Mouse (Mus musculus) heart, adult 11 months (tissue): Measurements from ENCODE around the gene Zfp948.
"Not testable (repeated sequence)": the region's sequence is repeated elsewhere in the genome, so short reads cannot be mapped to it uniquely, and the experiment has no call there.

Experiments
- DNase-seq: peaks from one replicate; pipeline ENCODE4 v3.0.0; 2022

Gene Zfp948

GRCm38 (mm10) chr17:21566728-21567349 lies at the start of gene Zfp948:
Gene Zfp948, plus strand, starts transcription at chr17:21567008.
- peak; percentile 99 for DNase-seq

- no peak for DNase-seq
Observed at GRCm38 (mm10) chr17:21517130-21517671, 49.6 kb upstream of the Zfp948 start.

DNA sequence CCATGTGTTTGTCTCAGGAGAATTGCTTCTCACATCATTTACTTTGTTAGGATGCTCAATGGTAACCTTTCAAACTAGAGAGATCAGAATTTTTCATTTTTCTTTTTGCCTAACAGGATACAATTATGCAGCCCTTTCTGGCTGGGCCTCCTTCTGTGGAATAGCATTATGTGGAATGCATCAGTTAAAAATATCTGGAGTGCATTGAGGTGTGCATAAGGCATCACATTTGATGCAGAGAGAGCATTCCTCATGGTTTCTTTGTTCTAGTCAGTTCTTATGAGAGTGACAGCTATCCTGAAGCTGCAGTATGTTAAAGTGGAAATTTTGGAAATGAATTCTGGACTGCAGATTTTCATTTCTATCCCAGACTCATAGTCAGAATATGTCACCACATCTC lies 40.5 kb upstream of the Zfp948 start:
- no peak for DNase-seq

- peak; percentile 90 for DNase-seq
Observed at GRCm38 (mm10) chr17:21530645-21531330, 36.0 kb upstream of the Zfp948 start.

GRCm38 (mm10) chr17:21531621-21532020 lies 35.2 kb upstream of the Zfp948 start:
- DNase-seq = peak; percentile 96

DNA sequence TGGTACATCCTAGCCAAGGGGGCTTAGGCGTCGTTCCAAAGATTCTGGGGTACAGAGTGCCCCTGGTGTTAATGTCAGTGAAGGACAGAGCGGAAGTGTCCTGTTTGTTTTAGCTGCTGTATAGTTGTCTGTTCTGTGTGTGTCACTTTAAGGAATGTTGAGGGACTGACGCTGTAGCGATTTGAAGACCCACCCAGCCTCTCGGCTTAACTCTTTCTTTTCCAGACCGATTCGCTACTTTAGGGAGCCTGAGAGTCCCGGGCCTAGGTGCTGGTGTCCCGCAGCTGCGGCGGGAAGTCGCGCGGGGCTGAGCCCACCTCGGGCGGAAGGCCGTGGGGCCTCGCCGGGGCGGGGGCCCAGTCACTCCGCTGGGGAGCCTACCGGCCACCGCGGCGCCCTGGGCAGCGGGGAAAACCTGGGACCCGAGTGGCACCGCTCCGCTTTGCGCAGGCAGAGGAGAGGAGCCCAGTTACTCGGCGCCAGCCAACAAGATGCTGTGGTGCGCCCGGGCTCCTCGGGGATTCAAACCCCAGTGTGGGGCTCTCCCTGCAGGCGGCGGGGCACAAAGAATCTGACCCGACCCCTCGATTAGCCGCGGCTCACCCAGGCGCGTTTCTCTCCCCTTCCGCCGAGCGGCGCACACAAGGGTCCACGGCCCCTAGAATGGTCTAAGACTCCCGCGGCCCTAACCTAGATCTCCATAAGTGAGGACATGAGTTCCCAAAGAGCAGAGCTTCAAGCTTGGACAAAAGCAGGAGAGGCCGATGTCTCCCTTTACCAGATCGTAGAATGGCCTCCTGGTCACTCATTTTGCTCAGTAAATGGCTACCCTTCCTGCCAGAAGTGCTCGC lies 34.5 kb upstream of the Zfp948 start:
- DNase-seq = peak; percentile 98

- DNase-seq = peak; percentile 86
Observed at GRCm38 (mm10) chr17:21533961-21534360, 32.8 kb upstream of the Zfp948 start.

- peak; percentile 94 for DNase-seq
Observed at GRCm38 (mm10) chr17:21534460-21535095, 32.2 kb upstream of the Zfp948 start.

GRCm38 (mm10) chr17:21535096-21536001 lies 31.5 kb upstream of the Zfp948 start, which contains the start of gene Zfp52:
Gene Zfp52, plus strand, starts transcription at chr17:21535539.
- DNase-seq = peak; percentile 97

DNA sequence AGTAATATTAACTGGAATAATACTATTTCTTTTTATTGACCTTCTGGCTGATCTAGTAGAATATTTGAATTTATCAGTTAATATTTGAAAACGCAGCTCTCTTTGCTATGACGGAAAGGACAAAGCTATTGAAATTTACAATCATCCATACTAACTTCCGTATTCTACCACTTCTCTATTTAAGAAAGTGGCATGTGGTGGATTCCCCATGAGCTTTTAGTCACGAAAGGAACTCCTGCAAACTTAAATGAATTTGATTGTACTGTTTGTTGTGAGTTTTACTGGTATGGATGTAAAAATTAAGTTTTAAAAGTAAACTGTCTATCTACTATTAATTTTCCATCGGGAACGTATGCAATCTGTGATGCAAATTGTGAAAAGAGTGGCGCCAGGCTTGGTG lies 30.7 kb upstream of the Zfp948 start:
- no peak for DNase-seq

DNA sequence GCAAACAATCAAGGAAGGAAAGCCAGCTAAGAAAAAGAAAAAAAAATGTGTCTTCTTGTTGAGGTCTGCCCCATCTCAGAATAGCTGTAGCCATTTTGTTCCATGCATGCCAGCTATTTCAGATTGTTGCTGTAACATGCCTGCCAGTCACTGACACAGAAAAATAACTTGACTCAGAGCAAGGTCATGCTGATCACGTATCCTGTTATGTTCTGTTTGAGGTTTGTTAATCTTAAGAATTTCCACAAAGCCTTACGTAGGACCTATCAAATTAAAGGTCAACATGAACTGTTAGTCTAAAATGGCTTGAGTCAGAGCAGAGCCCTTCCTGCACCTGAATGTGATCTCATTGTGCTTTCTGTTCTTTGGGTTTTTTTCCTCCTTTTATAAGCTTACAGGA lies 30.1 kb upstream of the Zfp948 start:
- DNase-seq = peak; percentile 88

DNA sequence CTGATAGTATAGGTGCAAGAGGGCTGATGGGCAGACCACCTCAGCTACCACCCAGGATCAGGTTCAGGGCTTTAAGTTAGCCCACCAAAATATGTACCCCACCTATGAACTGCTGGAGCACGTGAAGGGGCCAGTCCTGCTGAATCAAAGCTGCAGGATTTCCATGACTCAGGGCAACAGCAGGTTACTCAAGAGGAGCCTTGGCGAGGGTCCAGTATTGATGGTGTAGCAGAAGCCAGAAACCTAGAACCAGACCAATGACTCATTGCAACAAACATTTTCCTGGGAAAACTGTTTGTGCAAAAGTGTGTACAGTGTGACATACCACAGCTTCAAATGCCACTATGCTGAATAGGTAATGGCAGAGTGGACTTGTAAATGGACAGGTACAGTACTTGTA lies 9.0 kb upstream of the Zfp948 start:
- DNase-seq = no peak

DNA sequence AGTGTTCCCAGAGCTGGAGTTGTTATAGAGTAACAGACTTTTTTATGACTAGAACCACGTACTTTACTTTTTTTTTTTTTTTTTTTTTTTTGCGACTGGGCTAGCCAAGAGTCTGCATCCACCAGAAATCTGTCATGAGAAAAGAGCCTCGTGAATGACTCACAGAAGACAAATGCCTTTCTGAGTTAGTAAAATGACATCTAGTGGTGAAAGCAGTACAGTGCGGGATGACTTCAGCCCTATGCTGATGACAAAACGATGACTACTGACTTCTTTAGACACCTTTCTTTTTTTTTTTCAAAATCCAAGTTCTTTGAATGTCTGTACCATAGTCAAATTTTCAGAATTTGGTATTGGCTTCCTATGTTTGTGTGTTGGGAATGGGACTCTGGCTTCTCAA lies 588 bp upstream of the Zfp948 start:
- peak; percentile 94 for DNase-seq

GRCm38 (mm10) chr17:21567696-21568095 lies 888 bp downstream of the Zfp948 start:
- peak; percentile 90 for DNase-seq

GRCm38 (mm10) chr17:21579080-21579479 lies 12.3 kb downstream of the Zfp948 start:
- DNase-seq = no peak

- no peak for DNase-seq
Observed at GRCm38 (mm10) chr17:21579493-21580175, 12.8 kb downstream of the Zfp948 start.

DNA sequence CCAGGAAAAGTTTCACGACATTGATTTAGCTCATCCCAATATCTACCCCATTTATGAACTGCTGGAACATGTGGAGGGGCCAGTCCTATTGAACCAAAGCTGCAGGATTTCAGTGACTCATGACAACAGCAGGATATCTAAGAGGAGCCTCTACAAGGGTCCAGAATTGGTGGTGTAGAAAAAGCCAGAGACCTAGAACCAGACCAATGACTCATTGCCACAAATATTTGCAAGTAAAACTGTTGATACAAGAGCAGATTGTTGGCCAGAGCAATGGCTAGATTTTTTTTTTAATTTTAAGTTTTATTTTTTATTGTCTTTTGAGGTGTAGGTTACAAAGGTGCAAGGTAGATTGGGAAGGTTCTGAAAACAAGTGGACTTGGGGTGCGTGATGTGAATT lies 18.7 kb downstream of the Zfp948 start:
- no peak for DNase-seq

- DNase-seq = no peak
Observed at GRCm38 (mm10) chr17:21616356-21616755, 49.5 kb downstream of the Zfp948 start.

GRCm38 (mm10) chr17:21617352-21617751 lies 50.5 kb downstream of the Zfp948 start:
- DNase-seq = no peak

DNA sequence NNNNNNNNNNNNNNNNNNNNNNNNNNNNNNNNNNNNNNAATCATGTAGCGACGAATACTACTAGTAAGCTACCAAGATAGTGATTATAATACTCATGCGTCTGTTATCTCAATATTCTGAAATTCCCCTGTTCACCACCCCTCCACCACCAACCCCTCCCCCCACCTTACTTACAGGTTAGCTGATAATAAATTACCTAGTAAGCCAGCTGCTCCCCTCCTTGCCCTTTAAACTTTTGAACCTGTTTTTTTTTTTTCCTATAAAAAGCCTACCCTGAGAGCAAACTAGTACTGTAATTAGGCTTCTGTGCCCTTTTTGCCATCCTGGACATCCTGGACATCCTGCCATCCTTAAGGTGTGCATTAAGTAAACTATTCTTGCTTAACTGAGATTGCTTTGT lies 56.8 kb downstream of the Zfp948 start:
- DNase-seq = no peak

- not testable (repeated sequence) for DNase-seq
Observed at GRCm38 (mm10) chr17:21635758-21636157, 69.0 kb downstream of the Zfp948 start.
